Mouse (Mus musculus) thymus, adult 2 months (tissue): ENCODE measurements around the gene Dnal4.

Experiments used
- CTCF ChIP-seq: fragments of 200-500 bp; IDR thresholded peaks from 2 replicates; pipeline ENCODE4 v1.5.1; 2012; ENCODE audit warnings: mild to moderate bottlenecking, control low read depth, low read length, moderate library complexity, borderline replicate concordance; ENCODE audit not compliant: control insufficient read depth, poor library complexity, insufficient read depth; ENCODE audit errors: extremely low read depth
- POLR2A ChIP-seq: fragments of 200-500 bp; IDR thresholded peaks from 2 replicates; pipeline ENCODE4 v1.6.1; 2012; ENCODE audit warnings: mild to moderate bottlenecking, low read length, control low read depth, moderate library complexity; ENCODE audit not compliant: control insufficient read depth, poor library complexity, insufficient read depth; ENCODE audit errors: extremely low read depth

GRCm38 (mm10) chr15:79810061-79810460, 32.4 kb upstream of the Dnal4 start:
- TF ChIP-seq CTCF: no peak
- no peak for TF ChIP-seq POLR2A
